Mouse (Mus musculus): ENCODE measurements at regions not wholly inside any gene's neighbourhood (a gene's known extent, or its start where the extent isn't known, plus 50 kb on each side); places are given as distances from the start of the nearest gene placed in this dataset.

- TF ChIP-seq CTCF (conservative IDR thresholded peaks at IDR 0.05; ENCODE audit: low read length) (no peak), NANOG (IDR thresholded peaks at IDR 0.05; ENCODE audit: borderline replicate concordance, low read length) (no peak), POU5F1 (IDR thresholded peaks at IDR 0.05; ENCODE audit: borderline replicate concordance, low read length) (no peak)
These were observed 230.8 kb downstream of the Papss1 start for GRCm38 (mm10) chr3:131795108-131796005.
